ENCODE assay signal across 9 mouse cellular contexts in the genomic region with DNA sequence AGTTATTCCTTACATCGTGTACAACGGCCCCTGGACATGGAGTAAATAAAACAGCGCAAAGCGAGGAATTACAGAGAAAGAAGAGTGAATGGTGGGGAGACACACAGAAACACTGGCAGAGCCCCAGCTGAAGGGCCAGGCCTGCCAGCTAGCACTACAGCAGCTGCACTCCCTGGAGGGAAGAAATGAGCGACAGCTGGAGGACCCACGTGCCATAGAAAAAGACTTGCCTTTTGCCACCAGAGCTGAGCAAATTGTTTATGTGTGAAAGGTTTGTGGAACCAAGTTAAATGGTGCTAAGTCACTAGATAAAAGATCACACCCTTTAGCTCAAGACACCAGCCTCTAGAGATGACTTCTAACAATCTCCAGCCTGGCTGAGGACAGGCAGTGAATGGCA. TPM values are rescaled to one million over a fixed set of nuclear protein-coding genes. Genes with fewer than 3 reads are reported as not detected.
DNase-seq lines count a peak whose midpoint lies in the region; ATAC-seq lines count a peak whose summit lies in the region.
"Had no signal": no experiment of that assay in that cellular context is flagged by ENCODE, and none has a peak within 500 bp of the region (broad histone marks: within the 10 kb centered on the region; RNA-seq: fewer than 3 reads in every experiment).

No protein-coding gene starts in this region.

- H3K9me3 ChIP-seq in limb, embryonic 13.5 days: no peaks in the 10 kb centered on the region
- H3K9me3 ChIP-seq in kidney, embryonic 16.5 days (ENCODE audit: low read length): no peaks in the 10 kb centered on the region

- peaks cover 15% of the 10 kb centered on the region for H3K4me1 ChIP-seq in limb, embryonic 13.5 days
- H3K4me1 ChIP-seq in kidney, embryonic 16.5 days (ENCODE audit: insufficient read depth, low read length): no peaks in the 10 kb centered on the region

- WGBS in limb, embryonic 13.5 days: 39% methylated on average over 6 of the region's 6 CpGs
- WGBS in kidney, embryonic 16.5 days: 62% methylated on average over 6 of the region's 6 CpGs

- H3K4me2 ChIP-seq in limb, embryonic 13.5 days (replicated peaks): no peak overlapping the region
- H3K4me2 ChIP-seq in kidney, embryonic 16.5 days (replicated peaks; ENCODE audit: low read depth, low read length): no peak overlapping the region

- peak; percentile 82 to 86 for DNase-seq in cerebellum, postnatal 10 days
- DNase-seq in cerebellum, postnatal 36 days: no peak
- DNase-seq in lung, postnatal 36 days: peak; percentile 3
- DNase-seq in lung, adult 18-20 months: no peak
- DNase-seq in skeletal muscle tissue, adult 2 months (ENCODE audit: low read depth, low spot score): peak; percentile 21
- DNase-seq in urinary bladder, postnatal 10 days (ENCODE audit: low spot score): no peak
- DNase-seq: thymus, adult 2 months had no signal

- no peak overlapping the region for H3K9ac ChIP-seq in limb, embryonic 13.5 days
- H3K9ac ChIP-seq in kidney, embryonic 16.5 days (replicated peaks; ENCODE audit: low read length): no peak overlapping the region

- no peak overlapping the region for H3K4me3 ChIP-seq in limb, embryonic 13.5 days
- no peak overlapping the region for H3K4me3 ChIP-seq in kidney, embryonic 16.5 days (ENCODE audit: low read length)

- ATAC-seq in limb, embryonic 13.5 days (ENCODE audit: low FRiP score, low read depth): peak; percentile 60
- ATAC-seq in kidney, embryonic 16.5 days (ENCODE audit: low FRiP score, low TSS enrichment): no peak

- no peaks in the 10 kb centered on the region for H3K36me3 ChIP-seq in limb, embryonic 13.5 days
- H3K36me3 ChIP-seq in kidney, embryonic 16.5 days (ENCODE audit: insufficient read depth, low read length): no peaks in the 10 kb centered on the region

- no peak overlapping the region for H3K27ac ChIP-seq in limb, embryonic 13.5 days
- H3K27ac ChIP-seq in kidney, embryonic 16.5 days (ENCODE audit: low read length): no peak overlapping the region

- H3K27me3 ChIP-seq in limb, embryonic 13.5 days: no peaks in the 10 kb centered on the region
- no peaks in the 10 kb centered on the region for H3K27me3 ChIP-seq in kidney, embryonic 16.5 days (ENCODE audit: insufficient read depth, low read length)

RNA-seq across cellular contexts. Expression of a gene that starts 37.0 kb away (rescaled TPM):
- polyA plus RNA-seq in limb, embryonic 13.5 days (2015; fragmentation: Nextera tagmentation; extraction: Ambion mirVana): 41.8 and 43.7 TPM in 2 replicates
- 17.0 and 23.1 TPM in 2 replicates for polyA plus RNA-seq in kidney, embryonic 16.5 days (2015; fragmentation: Nextera tagmentation; extraction: Ambion mirVana)
- polyA plus RNA-seq: thymus, adult 2 months had no signal

Comparison
In these comparisons a context has a peak if more than half of its experiments do, and no peak if none do; other contexts are left out.
1. DNase-seq: peak in cerebellum, postnatal 10 days (2 of 2), lung, postnatal 36 days (single experiment) and skeletal muscle tissue, adult 2 months (single experiment); none in cerebellum, postnatal 36 days (0 of 2), lung, adult 18-20 months (0 of 2) and urinary bladder, postnatal 10 days (single experiment).